Mouse (Mus musculus) E14TG2a.4 (cell line): ENCODE results near the gene Acot1.
A peak's percentile ranks its signal among the peaks of the same experiment; 100 is the strongest.
"Not testable (repeated sequence)": the region's sequence is repeated elsewhere in the genome, so short reads cannot be mapped to it uniquely, and the experiment has no call there.

Source experiments
- H3K27me3 ChIP-seq: 2 replicates; pipeline ENCODE4 v1.6.1; 2014; ENCODE audit warnings: low read length, control low read depth; ENCODE audit not compliant: insufficient read depth
- H3K36me3 ChIP-seq: 2 replicates; pipeline ENCODE4 v1.6.1; 2014; ENCODE audit warnings: low read length, control low read depth; ENCODE audit not compliant: insufficient read depth
- H3K4me1 ChIP-seq: replicated peaks from 2 replicates; pipeline ENCODE4 v1.6.1; 2014; ENCODE audit warnings: low read depth, low read length, control low read depth
- H3K4me3 ChIP-seq: replicated peaks from 2 replicates; pipeline ENCODE4 v1.5.1; 2014; ENCODE audit warnings: mild to moderate bottlenecking, low read length
- H3K9me3 ChIP-seq: 2 replicates; pipeline ENCODE4 v1.6.1; 2014; ENCODE audit warnings: low read length, control low read depth
- CTCF ChIP-seq: conservative IDR thresholded peaks from 2 replicates; pipeline ENCODE4 v1.5.1; 2014; ENCODE audit warnings: low read length
- NANOG ChIP-seq: IDR thresholded peaks from 2 replicates; pipeline ENCODE4 v1.6.1; 2014; ENCODE audit warnings: borderline replicate concordance, low read length, mixed read lengths
- POU5F1 ChIP-seq: IDR thresholded peaks from 2 replicates; pipeline ENCODE4 v1.6.1; 2014; ENCODE audit warnings: low read length, borderline replicate concordance

Acot1 gene

DNA sequence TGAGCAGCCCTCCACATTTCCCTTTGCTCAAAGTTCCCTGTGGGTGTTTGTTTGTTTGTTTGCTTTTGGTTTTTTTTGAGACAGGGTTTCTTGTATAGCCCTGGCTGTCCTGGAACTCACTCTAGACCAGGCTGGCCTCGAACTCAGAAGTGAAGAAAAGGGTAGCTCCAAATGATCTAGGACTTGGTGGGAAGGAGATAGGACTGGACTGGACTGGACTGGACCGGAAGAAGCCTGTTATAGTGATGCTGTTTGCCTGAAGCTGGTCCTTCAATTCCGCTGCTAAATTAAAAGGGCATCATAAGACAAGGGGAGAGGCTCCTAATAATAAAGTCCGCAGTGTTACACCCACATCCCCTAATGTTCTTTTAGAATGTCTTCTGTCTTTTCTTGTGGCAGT lies 20.8 kb upstream of the Acot1 start:
- Histone ChIP-seq H3K27me3 (peaks cover 32% of the 10 kb centered on the region), H3K4me3 (peak overlapping the region; percentile 84), H3K4me1 (peaks cover 17% of the 10 kb centered on the region), H3K36me3 (no peaks in the 10 kb centered on the region), H3K9me3 (peaks cover 6% of the 10 kb centered on the region; the same call in 1 of the 2 replicates)
- TF ChIP-seq POU5F1 (no peak), NANOG (no peak), CTCF (no peak)

DNA sequence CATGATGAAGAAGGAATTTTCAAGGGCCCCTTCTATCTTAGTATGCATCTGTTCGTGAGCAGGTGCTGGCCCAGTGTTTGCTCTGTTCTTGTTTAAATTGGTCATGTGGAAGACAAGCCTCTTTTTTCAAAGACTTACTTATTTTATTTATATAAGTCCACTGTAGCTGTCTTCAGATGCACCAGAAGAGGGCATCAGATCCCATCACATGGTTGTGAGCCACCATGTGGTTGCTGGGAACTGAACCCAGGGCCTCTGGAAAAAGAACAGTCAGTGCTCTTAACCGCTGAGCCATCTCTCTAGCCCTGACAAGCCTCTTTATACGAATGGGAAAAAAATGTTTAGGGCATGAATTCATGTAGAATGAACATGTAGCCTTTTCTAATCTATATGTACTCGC lies 19.9 kb upstream of the Acot1 start:
- Histone ChIP-seq H3K36me3 (no peaks in the 10 kb centered on the region), H3K4me3 (no peak overlapping the region), H3K27me3 (peaks cover 26% of the 10 kb centered on the region), H3K4me1 (peaks cover 17% of the 10 kb centered on the region), H3K9me3 (peaks cover 8% of the 10 kb centered on the region)
- TF ChIP-seq POU5F1 (no peak), CTCF (no peak), NANOG (no peak)

DNA sequence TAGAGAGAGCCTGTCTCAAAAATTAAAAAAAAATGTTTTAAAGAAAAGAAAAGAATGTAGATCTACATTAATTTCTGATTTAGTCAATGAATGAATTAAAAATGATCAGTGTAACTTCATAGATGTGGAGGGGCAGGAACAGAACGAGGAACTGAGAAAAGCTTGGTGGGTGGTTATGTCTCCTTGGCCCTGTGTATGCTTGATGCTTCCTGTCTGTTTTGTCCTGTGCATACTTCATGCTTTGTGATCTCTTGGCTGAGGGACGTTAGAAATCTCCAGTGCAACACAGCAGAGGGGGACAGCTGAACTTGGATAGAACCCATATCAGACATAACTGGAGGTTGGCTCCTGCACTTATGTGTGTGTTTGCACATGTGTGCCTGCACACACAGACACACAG lies 12.1 kb upstream of the Acot1 start:
- TF ChIP-seq NANOG = no peak
- TF ChIP-seq CTCF = no peak
- no peak for TF ChIP-seq POU5F1
- H3K9me3 ChIP-seq = peaks cover 37% of the 10 kb centered on the region
- peaks cover 5% of the 10 kb centered on the region; the same call in 1 of the 2 replicates for H3K4me1 ChIP-seq
- no peaks in the 10 kb centered on the region for H3K36me3 ChIP-seq
- H3K27me3 ChIP-seq = peaks cover 15% of the 10 kb centered on the region
- H3K4me3 ChIP-seq = no peak overlapping the region

DNA sequence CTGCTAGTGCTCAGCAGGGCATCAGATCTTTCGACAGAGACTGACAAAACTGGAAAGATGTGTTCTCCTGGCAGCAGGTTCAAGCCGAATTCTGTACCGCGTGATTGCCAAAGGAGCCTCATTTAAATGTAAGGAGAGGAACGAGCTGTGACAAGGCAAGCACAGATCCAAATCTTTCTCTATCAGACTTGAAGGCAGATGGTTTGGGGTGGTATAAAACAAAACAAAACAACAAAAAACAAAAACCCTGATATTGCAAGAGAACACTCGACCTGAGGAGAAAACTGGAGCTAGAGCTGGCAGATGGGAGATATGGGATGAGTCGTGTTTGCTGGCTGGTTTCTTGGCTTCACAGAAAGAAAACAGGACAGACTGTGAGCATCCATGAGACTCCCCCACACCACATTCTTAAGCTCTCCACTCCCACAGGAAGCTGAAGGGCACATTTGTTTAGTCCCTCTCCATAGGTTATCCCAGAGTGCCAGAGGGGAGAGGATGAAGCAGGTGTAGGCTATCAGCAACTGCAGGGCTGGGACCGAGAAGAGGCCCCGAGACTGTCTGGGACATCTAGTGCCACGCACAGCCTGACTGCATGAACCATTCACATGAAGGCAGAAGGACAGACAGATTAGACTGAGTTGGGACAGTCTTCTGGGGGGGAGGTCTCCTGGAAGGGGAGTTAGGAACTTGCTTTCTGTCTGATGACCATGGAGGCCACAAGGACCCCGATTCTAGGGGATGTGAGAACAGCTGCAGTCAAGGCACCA lies 10.8 kb upstream of the Acot1 start:
- TF ChIP-seq NANOG = no peak
- no peak for TF ChIP-seq POU5F1
- TF ChIP-seq CTCF = no peak
- H3K4me3 ChIP-seq = no peak overlapping the region
- peaks cover 5% of the 10 kb centered on the region; the same call in 1 of the 2 replicates for H3K4me1 ChIP-seq
- H3K27me3 ChIP-seq = peaks cover 15% of the 10 kb centered on the region
- H3K9me3 ChIP-seq = peaks cover 47% of the 10 kb centered on the region
- H3K36me3 ChIP-seq = no peaks in the 10 kb centered on the region

DNA sequence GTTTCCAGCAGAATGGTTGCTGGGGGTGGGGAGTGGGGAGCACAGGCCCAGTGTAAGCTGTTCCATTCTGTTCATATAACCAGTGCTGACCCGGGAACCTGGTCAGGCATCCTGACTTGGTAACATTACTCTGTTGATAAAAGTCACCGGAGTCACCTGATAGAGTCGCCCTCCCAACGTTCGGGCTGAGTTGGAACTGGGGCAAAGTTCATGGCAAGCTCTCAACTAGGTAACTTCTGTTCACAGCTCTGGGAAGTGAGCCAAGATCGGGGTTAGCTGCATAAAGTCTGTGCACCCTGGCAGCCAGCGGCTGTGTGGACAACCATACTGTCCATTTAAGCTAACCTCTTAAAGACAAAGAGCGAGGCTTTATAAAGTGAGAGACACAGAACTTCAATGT lies 10.1 kb upstream of the Acot1 start:
- not testable (repeated sequence) for H3K4me1 ChIP-seq, H3K36me3 ChIP-seq, H3K4me3 ChIP-seq
- Histone ChIP-seq H3K27me3 (peaks cover 15% of the 10 kb centered on the region), H3K9me3 (peaks cover 50% of the 10 kb centered on the region)

DNA sequence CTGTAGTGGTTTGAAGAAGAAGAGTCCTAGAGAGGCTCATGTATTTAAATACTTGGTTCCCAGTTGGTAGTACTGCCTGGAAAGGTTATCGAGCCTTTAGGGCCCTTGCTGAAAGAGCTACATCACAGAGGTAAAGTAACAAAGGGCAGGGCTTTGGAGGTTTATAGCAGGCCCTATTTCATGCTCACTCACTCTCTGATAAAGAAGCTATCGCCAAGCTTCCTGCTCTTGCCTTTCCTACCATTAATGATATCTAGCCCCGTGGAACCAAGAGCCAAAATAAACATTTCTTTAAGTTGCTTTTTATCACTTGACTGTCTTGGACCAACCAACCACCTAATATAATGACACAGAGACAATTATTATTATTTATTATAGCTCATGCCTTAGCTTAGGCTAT lies 8.9 kb upstream of the Acot1 start:
- peaks cover 38% of the 10 kb centered on the region for H3K9me3 ChIP-seq
- H3K27me3 ChIP-seq = peaks cover 15% of the 10 kb centered on the region
- H3K4me3 ChIP-seq = no peak overlapping the region
- no peaks in the 10 kb centered on the region for H3K36me3 ChIP-seq
- H3K4me1 ChIP-seq = peaks cover 5% of the 10 kb centered on the region; the same call in 1 of the 2 replicates
- TF ChIP-seq CTCF (no peak), POU5F1 (no peak), NANOG (no peak)

DNA sequence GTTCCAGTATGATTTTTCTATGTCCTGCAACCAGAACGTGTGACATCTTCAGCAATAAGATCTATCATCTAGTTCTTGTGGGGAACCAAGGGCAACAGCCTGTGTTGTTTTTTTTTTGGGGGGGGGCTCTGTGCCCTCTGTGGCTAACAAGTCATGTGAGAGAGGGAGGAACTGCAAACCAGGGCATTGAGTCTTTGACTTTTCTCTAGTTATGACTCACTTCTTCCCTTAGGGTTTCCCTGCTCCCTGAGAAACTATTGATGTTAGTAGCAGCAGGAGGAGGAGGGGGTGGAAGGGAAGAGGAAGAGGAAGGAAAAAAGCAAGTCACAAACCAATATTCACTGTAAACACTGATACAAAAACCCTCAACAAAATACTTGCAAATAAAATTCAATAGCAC lies 5.4 kb upstream of the Acot1 start:
- H3K36me3 ChIP-seq = no peaks in the 10 kb centered on the region
- H3K4me3 ChIP-seq = no peak overlapping the region
- H3K27me3 ChIP-seq = peaks cover 10% of the 10 kb centered on the region
- H3K4me1 ChIP-seq = peaks cover under 1% of the 10 kb centered on the region; the same call in 1 of the 2 replicates
- H3K9me3 ChIP-seq = peaks cover 39% of the 10 kb centered on the region
- TF ChIP-seq NANOG (no peak), POU5F1 (no peak), CTCF (no peak)

DNA sequence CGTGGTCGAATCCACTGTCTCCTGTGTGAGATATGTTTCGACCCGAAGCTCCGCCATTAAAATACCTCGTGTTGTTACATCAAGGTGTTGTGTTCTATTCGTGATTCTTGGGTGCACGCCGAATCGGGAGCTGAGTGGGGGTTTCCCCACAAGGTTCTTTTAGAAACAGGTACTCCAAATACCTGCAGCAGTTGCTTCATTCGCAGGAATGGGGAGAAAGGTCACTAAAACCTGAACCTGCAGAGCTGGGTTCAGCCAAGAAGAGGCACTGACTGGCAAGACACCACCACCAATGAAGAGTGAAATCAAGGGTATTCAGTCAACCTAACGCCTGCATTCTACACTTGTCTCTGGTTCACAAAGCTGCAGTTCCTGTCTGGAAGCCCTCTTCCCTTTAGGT lies 1.0 kb upstream of the Acot1 start:
- no peak for TF ChIP-seq NANOG
- TF ChIP-seq POU5F1 = no peak
- no peak for TF ChIP-seq CTCF
- H3K36me3 ChIP-seq = no peaks in the 10 kb centered on the region
- peaks cover 21% of the 10 kb centered on the region for H3K9me3 ChIP-seq
- H3K4me1 ChIP-seq = peaks cover 15% of the 10 kb centered on the region
- H3K4me3 ChIP-seq = no peak overlapping the region
- peaks cover 27% of the 10 kb centered on the region for H3K27me3 ChIP-seq

DNA sequence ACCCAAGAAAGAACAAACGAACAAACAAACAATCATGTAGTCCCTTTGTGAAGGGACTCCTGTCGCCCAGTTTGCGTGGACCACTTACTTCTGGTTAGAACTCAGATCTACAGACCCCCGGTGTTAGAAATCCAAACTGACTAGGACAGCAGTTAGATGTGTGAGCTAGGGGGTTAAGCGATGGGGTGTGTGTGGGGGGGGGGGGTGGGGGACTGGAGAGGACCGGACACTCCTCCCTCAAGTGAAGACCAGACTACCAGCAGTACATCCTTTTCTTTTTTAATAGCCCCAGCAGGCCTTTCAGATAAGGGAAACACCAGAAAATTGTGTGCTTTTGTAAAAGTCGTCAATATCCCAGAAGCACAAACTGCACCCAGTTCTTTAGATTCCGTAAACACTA lies 561 bp upstream of the Acot1 start:
- H3K9me3 ChIP-seq = peaks cover 16% of the 10 kb centered on the region
- H3K4me3 ChIP-seq = peak overlapping the region; percentile 74
- H3K4me1 ChIP-seq = peaks cover 16% of the 10 kb centered on the region
- H3K36me3 ChIP-seq = no peaks in the 10 kb centered on the region
- peaks cover 27% of the 10 kb centered on the region for H3K27me3 ChIP-seq
- TF ChIP-seq POU5F1 (no peak), NANOG (no peak), CTCF (no peak)

DNA sequence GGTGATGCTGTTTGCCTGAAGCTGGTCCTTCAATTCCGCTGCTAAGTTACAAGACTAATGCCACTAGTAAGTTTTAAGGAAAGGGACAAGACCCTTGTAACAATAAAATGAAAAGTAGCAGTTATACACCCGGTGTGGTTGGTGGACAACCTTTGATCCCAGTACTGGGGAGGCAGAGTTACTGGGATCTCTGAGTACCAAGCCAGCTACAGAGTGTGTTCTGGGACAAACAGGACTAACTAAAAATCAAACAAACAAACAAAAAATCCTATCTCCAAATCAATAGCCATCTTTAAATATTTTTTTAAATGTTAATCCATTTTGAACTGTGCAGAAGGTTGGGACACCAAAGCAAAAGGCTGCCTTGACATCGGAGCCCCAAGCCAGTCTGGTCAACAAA lies 911 bp downstream of the Acot1 start:
- TF ChIP-seq NANOG (no peak), POU5F1 (no peak), CTCF (no peak)
- Histone ChIP-seq H3K4me1 (peaks cover 18% of the 10 kb centered on the region), H3K9me3 (peaks cover 14% of the 10 kb centered on the region), H3K4me3 (peak overlapping the region; percentile 74), H3K36me3 (0 out of 2 replicates have a peak, but pooled peaks cover 3% of the 10 kb centered on the region), H3K27me3 (peaks cover 27% of the 10 kb centered on the region)
